14 mouse cellular contexts compared by ENCODE assay signal in genomic region chr5:128348835-128349234, GRCm38 (mm10).
A peak's percentile ranks its signal among the peaks of the same experiment; 100 is the strongest.
DNase-seq lines count a peak whose midpoint lies in the region; ATAC-seq and TF ChIP-seq lines count a peak whose summit lies in the region.
"Had no signal": no experiment of that assay in that cellular context is flagged by ENCODE, and none has a peak within 500 bp of the region (broad histone marks: within the 10 kb centered on the region; RNA-seq: fewer than 3 reads in every experiment).

No protein-coding gene starts in this region.

- no peak overlapping the region for H3K4me2 ChIP-seq in forebrain, embryonic 14.5 days (ENCODE audit: low read length)
- H3K4me2 ChIP-seq in forebrain, postnatal 0 days (ENCODE audit: low read depth) = no peak overlapping the region
- H3K4me2 ChIP-seq: heart, embryonic 13.5 days; liver, embryonic 15.5 days had no signal

- WGBS in forebrain, embryonic 14.5 days = 44% methylated on average over 2 of the region's 2 CpGs
- WGBS in forebrain, postnatal 0 days = 45% methylated on average over 2 of the region's 2 CpGs

- H3K36me3 ChIP-seq in forebrain, embryonic 14.5 days (ENCODE audit: control insufficient read depth, insufficient read depth, low read length) = no peaks in the 10 kb centered on the region
- no peaks in the 10 kb centered on the region for H3K36me3 ChIP-seq in forebrain, postnatal 0 days (ENCODE audit: insufficient read depth)
- H3K36me3 ChIP-seq: heart, embryonic 13.5 days; liver, embryonic 15.5 days had no signal

- no peak overlapping the region for H3K27ac ChIP-seq in forebrain, embryonic 14.5 days (ENCODE audit: low read depth, low read length)
- H3K27ac ChIP-seq in forebrain, postnatal 0 days (ENCODE audit: low read depth, low read length) = no peak overlapping the region
- H3K27ac ChIP-seq: gastrocnemius, adult 2 months; heart, embryonic 13.5 days; liver, embryonic 15.5 days had no signal

- TF ChIP-seq CTCF in forebrain, postnatal 0 days (IDR thresholded peaks at IDR 0.05; ENCODE audit: low read depth) = no peak

- DNase-seq in forebrain, embryonic 14.5 days (ENCODE audit: low spot score) = peak; percentile 20
- no peak for DNase-seq in forebrain, postnatal 0 days
- DNase-seq in lung, postnatal 10 days = peak; percentile 23
- no peak for DNase-seq in lung, postnatal 4 days
- peak; percentile 86 for DNase-seq in embryo, embryonic 10.5 days (ENCODE audit: low spot score)
- DNase-seq in mesoderm, embryonic 11.5 days (ENCODE audit: low read depth, low spot score) = peak; percentile 88
- DNase-seq in left cerebral cortex, postnatal 14 days (ENCODE audit: low spot score in 2 of 2) = no peak
- DNase-seq: cerebellum, postnatal 10 days; gastrocnemius, adult 2 months had no signal

- no peaks in the 10 kb centered on the region for H3K9me3 ChIP-seq in forebrain, embryonic 14.5 days (replicated peaks; ENCODE audit: control insufficient read depth, low read length)
- no peaks in the 10 kb centered on the region for H3K9me3 ChIP-seq in forebrain, postnatal 0 days (ENCODE audit: low read length)
- H3K9me3 ChIP-seq: liver, embryonic 15.5 days had no signal

- no peaks in the 10 kb centered on the region for H3K27me3 ChIP-seq in forebrain, embryonic 14.5 days (replicated peaks; ENCODE audit: control insufficient read depth, insufficient read depth, low read length)
- H3K27me3 ChIP-seq in forebrain, postnatal 0 days (ENCODE audit: insufficient read depth, low read length) = no peaks in the 10 kb centered on the region
- H3K27me3 ChIP-seq: heart, embryonic 13.5 days; liver, embryonic 15.5 days had no signal

- no peak for ATAC-seq in forebrain, embryonic 14.5 days
- ATAC-seq in forebrain, postnatal 0 days = no peak
- ATAC-seq in cerebellum, adult (ENCODE audit: insufficient number of reproducible peaks, low FRiP score, low TSS enrichment) = no peak
- ATAC-seq: intestine, postnatal 0 days; midbrain, embryonic 16.5 days had no signal

- intact Hi-C loops in left cerebral cortex, postnatal 14 days (cut with DNase I) = no loop called here

- no peak overlapping the region for H3K9ac ChIP-seq in forebrain, embryonic 14.5 days (ENCODE audit: low read length)
- no peak overlapping the region for H3K9ac ChIP-seq in forebrain, postnatal 0 days
- H3K9ac ChIP-seq: heart, embryonic 13.5 days; liver, embryonic 15.5 days had no signal

- H3K4me1 ChIP-seq in forebrain, embryonic 14.5 days (ENCODE audit: control insufficient read depth, insufficient read depth, low read length) = no peaks in the 10 kb centered on the region
- no peaks in the 10 kb centered on the region for H3K4me1 ChIP-seq in forebrain, postnatal 0 days (ENCODE audit: insufficient read depth)
- H3K4me1 ChIP-seq: heart, embryonic 13.5 days; liver, embryonic 15.5 days had no signal

- no peak overlapping the region for H3K4me3 ChIP-seq in forebrain, embryonic 14.5 days (ENCODE audit: low read depth, low read length)
- no peak overlapping the region for H3K4me3 ChIP-seq in forebrain, postnatal 0 days (ENCODE audit: low read depth, low read length)
- H3K4me3 ChIP-seq: gastrocnemius, adult 2 months; heart, embryonic 13.5 days; liver, embryonic 15.5 days had no signal

Comparison
In these comparisons a context has a peak if more than half of its experiments do, and no peak if none do; other contexts are left out.
1. DNase-seq: peak in forebrain, embryonic 14.5 days (single experiment), lung, postnatal 10 days (single experiment), embryo, embryonic 10.5 days (single experiment) and mesoderm, embryonic 11.5 days (single experiment); none in forebrain, postnatal 0 days (single experiment), lung, postnatal 4 days (0 of 2) and left cerebral cortex, postnatal 14 days (0 of 2).